Mouse (Mus musculus) brain, embryonic 14.5 days (tissue): ENCODE results near the gene Neurl1a.

ENCODE experiments used
- CTCF ChIP-seq: fragments of 200-500 bp; IDR thresholded peaks from 2 replicates; pipeline ENCODE4 v1.5.1; 2012; ENCODE audit warnings: inconsistent platforms, mild to moderate bottlenecking, moderate library complexity, borderline replicate concordance; ENCODE audit not compliant: insufficient read depth, insufficient read length; ENCODE audit errors: extremely low read depth
- POLR2A ChIP-seq: fragments of 200-500 bp; IDR thresholded peaks from 2 replicates; pipeline ENCODE4 v1.6.1; 2012; ENCODE audit warnings: mild to moderate bottlenecking, inconsistent platforms, borderline replicate concordance; ENCODE audit not compliant: poor library complexity, insufficient read depth, insufficient read length, severe bottlenecking; ENCODE audit errors: extremely low read depth

DNA sequence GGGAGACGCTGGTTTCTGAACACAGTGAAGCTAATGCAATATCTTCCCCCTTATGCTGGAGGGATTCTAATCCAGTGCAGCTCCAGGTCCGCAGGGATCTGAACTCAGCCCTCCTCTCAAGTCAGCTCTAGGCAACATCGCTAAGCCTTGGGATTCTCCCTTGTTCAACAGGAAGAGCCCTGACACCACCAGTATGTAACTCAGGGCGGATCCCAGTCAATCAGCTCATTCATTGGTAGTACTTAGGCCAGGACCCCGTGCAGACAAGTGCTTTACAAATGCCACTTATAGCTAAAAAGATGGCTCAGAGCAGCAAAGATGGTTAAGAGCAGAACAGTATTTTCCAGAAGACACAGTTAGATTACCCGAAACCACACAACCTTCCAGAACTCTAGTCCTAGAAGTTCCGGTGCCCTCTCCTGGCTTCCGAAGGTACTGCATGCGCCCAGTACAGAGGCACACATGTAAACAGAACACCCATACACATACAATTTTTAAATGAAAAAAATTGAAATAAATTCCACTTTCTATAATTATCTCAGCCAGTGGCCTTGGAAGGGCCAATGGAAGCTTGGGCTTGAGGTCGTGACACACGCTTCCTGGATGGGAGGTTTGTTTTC, 9.7 kb upstream of the Neurl1a start:
- TF ChIP-seq CTCF (peak; percentile 78; the same call in 1 of the 2 replicates), POLR2A (no peak)
